Mouse (Mus musculus): ENCODE measurements at regions not wholly inside any gene's neighbourhood (a gene's known extent, or its start where the extent isn't known, plus 50 kb on each side); places are given as distances from the start of the nearest gene placed in this dataset.

DNA sequence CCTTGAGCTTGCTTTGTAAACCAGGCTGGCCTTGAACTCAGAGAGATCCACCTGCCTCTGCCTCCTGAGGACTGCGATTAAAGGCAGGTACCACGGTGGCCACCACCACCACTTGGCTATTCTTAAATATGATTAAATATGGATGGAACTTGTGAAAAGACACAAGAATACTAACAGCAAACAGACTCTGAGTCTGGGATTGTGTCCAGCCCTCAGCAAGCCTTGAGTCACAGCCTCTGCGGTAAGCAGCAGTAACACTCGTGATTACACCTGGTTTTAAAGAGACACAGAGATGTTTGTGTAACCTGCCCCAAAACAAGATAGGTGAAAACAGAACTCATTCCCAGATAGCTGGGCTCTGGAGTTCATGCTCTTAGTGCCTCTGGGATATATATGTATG is 263.4 kb downstream of the Mreg start:
- DNase-seq (ENCODE audit: low spot score in 2 of 2), result no peak

DNA sequence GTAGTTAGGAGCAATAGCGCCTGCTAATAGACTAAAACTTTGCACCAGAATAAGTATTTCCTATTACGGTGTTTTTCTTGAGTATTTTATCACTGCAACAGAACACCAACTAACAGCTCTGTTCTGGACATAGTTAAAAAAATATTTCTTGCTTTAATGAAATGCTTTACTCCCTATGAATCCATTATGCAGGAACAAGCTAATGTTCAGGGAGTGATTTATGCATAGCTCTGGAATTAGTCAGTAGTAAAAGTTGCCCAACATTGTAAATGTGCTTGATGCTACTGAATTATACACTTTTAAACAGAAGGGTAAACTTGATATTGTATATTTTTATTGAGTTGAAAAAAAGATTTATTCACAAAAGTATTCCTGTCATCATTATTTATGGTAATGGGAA is 264.6 kb downstream of the Mreg start:
- DNase-seq (ENCODE audit: low spot score in 2 of 2), result no peak

DNA sequence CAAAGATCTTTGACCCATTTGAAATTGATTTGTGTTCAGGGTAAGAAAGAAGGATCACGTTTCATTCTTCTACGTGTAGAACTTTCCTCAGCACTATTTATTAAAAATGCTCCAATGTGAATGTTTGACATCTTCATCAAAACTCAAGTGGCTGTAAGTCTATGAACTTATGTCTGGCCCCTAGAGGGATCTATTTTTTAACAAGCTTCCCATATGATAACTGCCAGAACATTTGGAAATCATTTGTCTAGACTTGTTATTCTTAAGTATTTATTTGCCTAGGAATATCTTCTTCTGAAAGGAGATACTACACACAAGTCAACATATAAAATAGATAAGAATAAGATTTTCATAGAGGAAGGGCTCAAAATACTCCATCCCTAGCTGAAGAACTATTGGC is 265.2 kb downstream of the Mreg start:
- DNase-seq (ENCODE audit: low spot score in 2 of 2), result no peak

DNA sequence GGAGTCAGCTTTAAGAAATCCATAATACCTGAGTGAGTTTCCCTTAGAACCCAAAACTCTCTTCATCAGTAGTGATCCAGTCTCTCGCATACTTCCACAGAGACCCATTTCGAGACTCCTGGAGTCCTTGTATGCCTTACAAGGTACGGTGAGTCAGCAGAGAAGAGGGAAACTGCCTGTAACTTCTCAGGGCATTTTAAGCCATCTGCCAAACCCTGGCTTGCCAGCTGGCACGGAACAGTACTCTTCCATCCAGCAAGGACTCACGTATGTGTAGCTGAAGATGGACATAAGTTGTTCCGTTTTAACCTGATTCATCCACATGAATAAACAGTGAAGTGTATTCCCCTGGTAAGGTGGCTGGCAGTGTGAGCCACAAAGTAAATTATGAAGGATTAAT is 267.0 kb downstream of the Mreg start:
- DNase-seq (ENCODE audit: low spot score in 2 of 2), result no peak

DNA sequence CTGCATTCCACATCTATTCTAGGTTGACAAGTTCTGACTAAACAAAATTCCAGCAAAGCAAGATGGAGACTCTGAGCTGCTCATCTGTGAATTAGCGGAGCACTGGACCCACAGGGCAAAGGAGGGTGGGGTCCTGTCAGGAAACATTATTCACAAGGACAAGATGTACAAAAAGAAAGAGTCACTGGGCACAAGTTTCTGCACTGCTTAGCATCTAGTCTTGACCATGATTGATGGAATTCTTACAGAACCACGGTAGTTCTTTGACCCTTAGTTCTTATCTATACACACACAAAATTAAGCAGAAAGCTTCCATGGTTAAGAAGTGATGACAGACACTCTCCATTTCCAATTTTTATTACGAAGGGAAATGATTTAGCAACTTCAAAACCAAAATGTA is 267.6 kb downstream of the Mreg start:
- DNase-seq (ENCODE audit: low spot score in 2 of 2), result no peak

DNA sequence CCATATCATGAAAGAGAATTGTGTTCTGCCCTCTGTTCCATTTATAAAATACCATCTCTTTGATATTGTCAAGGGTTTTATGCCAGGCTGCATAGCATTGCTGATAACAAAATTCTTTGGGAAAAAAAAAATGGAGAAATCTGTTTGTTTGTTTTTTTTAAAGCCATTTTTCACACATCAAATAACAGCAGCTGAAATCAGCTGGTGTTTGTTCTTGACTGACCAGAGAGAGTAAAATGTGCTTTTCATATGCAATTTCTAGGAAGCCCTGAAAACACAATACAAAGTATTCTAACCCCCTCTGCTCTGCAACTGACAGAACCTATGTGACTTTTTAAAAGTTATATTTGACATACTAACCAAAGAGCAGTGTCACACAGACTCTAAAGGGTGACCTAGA is 270.0 kb downstream of the Mreg start:
- DNase-seq (ENCODE audit: low spot score in 2 of 2), result no peak

DNA sequence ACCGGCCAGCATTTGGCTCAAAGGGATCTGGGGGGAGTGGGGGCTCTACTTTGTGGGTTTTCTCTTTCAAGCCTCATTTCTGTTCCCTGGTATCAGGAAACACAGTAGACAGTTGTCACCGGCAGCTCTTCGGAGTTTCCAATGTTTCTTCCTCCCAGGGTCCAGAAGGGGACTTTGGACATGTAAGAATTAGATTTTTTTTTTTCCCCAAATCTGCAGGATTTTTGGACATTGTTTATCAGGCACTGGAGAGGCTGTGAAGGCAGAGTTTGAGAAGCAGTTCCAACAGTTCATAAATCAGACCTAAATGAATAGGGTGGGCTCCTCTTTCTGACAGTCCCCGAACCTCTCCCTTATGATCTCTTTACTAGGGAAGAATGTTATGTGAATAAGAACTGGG is 270.4 kb downstream of the Mreg start:
- DNase-seq (ENCODE audit: low spot score in 2 of 2), result no peak

DNA sequence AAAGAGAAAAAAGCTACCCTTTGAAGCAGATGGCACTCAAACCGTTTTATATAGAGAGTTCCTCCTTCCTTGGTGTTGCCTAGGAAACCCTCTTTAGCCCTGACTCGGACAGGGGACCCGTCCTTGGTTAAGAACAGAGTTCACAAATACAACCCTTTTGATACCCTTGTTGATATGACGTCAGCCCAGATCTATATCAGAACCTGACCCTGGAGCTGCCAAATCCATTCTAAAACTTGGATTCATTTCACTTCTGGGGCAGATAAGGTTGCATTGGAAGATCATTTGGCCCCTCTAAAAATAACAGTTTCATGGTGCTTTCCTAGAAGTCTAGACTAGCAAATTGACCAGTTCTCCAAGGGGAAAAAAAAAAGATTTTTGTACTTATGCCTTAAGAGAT is 271.2 kb downstream of the Mreg start:
- DNase-seq (ENCODE audit: low spot score in 2 of 2), result no peak

DNA sequence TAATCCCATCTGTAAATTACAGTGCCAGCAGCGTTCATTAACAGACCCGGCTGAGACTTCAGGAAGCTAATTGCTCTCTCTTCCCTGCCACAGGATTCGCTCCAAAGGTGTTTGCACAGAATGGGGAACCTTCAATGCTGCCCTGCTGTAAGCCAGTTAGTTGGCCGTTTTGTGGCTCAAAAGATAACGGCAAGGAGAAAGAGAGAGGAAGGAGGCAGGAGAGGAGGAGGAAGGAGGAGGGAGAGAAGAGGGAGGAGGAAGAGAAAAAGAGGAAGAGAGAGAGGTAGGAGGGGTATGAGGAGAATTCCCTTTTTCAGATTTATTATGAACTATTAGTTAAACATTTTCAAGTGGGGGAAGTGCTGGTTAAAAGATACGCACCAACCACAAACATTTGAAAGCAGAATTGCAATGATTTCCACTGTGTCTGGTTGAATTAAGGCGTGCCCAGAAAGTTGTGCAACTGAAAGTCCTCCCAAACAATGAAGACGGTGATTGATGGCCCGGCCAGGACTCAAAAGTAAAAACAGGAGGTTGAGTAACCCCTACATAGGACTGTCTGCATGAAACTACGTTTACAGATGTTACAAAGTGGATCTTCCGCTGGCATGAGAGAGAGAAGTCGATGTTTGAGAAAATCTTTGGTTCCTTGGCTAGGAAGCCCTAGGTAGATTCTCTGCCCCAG is 273.6 kb downstream of the Mreg start:
- no peak for DNase-seq (ENCODE audit: low spot score in 2 of 2)

DNA sequence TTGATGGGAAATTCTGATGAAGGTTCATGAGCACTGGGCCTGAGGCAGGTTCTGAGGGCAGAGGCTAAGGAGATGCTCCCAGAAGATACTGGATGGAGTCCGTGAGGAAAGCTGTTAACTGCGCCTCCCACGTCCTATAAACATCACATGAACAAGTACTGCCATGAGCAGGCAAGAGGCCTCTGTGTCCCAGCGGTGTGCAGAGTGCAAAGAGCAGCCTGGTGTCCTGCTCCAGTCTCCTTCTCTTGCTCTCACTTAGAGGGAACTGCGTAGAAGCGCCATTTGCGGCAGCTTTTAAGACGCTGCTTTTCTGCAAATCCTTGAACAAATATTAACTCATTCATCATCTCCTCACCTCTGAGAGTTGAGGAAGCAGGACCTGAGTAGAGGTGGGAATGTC is 274.2 kb downstream of the Mreg start:
- DNase-seq (ENCODE audit: low spot score in 2 of 2), result no peak

DNA sequence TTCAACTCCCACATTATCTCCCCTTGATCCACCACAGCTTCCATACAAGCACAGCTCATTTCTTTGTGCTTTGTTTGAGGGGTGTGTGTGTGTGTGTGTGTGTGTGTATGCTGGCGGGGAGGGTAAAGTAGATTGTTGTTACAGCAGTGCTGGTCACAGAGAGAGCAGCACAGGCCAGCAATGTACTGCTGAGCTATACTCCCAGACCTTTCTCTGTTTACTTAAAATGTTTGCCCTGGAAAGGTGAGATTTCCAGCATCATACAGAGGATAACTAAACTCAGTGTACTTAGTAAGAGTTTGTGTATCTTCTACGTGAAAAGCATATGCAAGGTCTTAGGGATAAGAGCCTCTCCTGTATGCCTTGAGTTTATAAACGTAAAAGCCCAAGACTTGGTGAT is 274.9 kb downstream of the Mreg start:
- DNase-seq (ENCODE audit: low spot score in 2 of 2), result no peak

DNA sequence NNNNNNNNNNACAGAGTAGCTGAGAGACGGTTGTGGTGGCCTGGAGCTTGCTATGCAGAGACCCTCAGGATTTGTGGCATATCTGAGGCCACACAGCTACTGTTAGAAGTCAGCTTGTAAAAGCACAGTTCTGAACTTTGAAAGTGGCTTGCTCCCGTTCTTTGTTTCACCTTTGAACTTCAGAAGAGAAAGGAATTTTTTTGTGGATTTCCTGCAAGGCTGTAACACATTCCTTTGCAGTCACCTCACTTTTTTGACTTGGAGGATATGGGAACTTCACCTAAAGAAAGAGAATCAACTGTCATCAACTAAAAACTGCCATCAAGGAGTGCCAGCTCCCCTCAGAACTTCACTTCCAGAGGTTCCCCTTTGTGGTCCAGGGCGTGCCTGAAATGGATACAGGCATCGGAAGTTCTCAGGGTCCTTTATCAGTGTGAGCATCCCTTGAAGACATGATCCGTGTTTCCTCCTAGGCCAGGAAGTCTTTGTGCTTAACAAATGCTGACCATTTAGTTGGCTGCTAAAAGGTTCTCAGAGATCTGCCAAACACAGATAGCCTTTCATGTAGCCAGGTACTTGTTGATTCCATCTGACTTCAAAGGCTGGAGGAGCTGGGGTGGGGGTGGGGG is 275.5 kb downstream of the Mreg start:
- no peak for DNase-seq (ENCODE audit: low spot score in 2 of 2)

DNA sequence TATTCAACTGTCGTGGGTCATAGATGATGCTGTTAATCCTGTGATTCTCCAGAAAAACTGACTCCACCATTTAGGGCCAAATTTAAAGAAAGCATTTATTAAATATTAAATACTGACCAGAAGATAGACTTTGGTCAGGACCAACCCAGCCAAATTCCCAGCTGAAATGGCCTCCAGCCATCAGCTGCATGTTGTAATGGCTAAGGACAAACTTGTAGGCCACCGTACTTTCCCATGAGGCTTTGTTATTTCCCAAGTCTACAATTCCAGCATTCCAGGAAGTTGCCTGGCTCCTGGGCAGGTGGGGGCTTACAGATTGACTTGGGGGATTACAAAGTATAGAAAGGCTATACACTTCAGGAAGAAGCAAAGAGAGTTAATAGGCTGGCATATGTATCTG is 272.5 kb upstream of the Fn1 start:
- DNase-seq (ENCODE audit: low spot score in 2 of 2), result no peak

DNA sequence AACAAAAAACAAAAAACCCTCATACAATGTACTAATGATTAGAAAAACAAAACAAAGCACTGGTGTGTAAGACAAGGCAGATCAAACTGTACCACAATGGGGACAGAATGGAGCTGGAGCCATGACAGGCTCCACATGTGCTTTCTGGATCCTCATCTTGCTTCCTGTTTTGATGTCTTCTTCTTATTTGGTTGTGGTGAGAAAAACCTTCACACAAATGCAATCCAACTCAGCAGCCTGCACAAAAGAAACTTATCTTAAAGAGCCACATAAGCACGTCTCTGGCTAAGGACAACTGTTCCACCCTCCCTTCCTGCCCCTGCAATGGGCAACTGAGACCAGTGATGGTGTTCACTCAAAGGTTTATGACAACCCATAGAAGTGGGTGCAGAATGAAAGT is 271.9 kb upstream of the Fn1 start:
- no peak for DNase-seq (ENCODE audit: low spot score in 2 of 2)

DNA sequence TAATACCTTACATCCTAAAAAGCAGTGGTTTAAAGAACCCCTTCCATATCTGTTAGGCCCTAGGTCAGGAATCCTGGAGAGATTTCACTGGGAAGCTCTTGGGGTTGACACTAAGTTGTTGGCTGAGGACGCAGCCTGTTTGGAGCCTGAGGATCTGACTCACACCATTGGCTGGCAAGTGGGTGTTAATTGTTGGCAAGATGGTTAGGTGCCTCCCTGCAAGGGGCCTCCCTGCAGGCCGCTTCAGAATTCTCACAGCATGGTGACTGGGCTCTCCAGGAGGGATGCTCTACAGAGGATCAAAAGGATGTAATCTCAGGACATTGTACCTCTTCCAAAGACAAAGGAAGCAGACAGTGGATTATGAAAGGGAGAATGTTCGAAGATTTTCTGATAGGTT is 270.7 kb upstream of the Fn1 start:
- no peak for DNase-seq (ENCODE audit: low spot score in 2 of 2)

DNA sequence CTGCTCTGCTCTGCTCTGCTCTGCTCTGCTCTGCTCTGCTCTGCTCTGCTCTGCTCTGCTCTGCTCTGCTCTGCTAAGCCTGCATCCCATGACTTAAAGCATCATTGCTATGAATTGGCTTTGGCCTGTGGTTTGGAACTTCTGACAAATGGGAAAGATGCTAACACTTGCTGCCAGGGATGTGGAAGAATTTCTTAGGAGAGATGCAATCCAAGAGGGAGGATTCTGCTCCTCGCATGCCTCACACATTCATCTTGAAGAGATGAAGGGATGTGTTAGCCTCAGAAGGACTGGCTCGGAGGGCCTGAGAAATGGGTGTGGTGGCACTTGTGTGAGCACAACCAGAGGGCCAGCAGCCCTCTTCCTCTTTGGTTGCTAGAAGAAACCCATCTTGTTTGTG is 268.5 kb upstream of the Fn1 start:
- no peak for DNase-seq (ENCODE audit: low spot score in 2 of 2)

DNA sequence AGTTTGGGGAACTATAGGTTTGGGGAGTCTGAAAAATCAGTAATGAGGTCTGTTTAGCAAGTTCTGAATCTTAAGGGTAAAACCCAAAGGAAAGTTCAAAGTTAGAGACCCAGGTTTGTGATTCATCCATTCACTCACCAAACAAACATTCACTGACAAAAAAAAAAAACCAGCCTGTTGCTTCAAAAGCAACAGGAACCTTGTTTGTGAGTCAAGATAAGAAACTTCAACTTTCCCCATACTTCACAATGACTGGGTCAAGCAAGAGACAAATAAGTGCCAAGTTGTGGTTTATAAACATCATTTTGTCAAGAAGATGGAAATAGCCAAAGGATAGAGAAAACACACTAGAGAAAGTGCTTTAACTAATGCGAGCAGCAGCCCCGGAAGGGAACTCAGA is 266.9 kb upstream of the Fn1 start:
- no peak for DNase-seq (ENCODE audit: low spot score in 2 of 2)

DNA sequence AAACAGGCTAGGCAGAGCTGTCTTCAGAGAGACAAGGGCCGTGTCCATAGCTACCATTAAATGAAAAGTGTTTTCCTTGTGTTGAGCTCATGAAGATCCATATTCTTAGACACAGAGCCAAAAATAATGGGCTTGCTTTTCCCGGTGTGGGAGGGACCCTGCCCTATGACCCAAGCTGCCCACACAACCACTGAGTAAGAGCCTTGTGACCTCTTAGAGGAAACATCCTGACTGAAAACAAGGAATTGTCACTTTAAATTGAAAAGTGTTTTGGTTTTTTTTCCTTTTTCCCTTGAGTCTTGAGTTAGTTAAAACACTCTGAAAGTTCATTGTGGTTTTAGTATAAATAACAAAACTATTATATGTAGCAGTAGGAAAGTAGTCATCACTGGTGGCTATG is 264.0 kb upstream of the Fn1 start:
- no peak for DNase-seq (ENCODE audit: low spot score in 2 of 2)

DNA sequence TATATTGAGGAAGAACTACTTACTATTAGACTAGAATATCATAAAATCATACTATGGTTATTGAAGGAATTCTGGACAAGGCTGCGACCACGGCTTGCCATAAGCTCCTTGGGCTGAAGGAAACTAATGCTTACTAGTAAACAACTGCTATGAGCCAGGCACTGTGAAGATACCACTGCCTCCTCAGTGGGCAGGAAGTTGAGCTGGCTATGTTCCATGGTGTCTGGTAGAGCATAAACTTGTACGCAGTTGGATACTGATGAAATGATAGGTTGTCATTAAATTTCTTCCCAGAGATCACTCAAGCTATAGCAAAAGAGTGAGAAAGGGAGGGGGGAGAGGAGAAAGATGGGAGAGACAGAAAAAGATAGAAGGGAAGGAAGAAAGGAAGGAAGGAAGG is 261.4 kb upstream of the Fn1 start:
- no peak for DNase-seq (ENCODE audit: low spot score in 2 of 2)

DNA sequence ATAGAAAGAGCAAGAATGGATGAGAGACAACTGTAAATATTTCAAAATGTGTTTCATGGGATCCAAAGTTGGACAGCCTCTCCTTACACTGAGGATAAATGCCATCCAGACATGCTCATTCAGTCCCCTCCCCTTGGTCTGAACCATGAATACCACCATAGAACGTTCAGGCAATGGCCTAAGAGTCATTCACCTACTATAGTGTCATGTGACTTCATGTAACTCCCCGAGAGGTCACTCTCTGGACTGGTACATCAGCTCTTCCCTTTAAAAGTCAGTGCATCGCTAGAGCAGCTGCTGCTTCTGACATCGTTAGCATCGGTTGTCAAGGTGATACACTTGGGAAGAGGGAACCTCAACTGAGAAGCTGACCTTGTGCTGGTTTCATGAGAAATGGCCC is 260.2 kb upstream of the Fn1 start:
- DNase-seq (ENCODE audit: low spot score in 2 of 2), result no peak

DNA sequence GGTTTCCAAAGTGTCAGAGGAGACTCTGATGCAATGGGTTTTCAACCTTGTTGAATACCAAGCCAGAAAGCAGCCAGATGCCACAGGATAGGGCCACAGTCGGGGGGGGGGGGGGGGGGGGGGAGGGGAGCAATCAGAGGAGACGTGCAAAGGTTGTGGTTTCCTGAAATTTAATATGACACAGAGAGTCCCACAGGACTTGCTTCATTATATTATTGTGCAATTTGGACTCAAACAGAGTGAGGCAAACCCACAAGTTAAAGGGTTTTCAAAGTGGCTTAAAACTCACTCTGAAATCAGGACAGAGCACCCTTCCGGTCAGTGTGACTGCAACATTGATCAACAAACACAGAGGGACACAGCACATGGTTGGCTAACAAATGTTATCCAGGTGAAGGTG is 259.4 kb upstream of the Fn1 start:
- no peak for DNase-seq (ENCODE audit: low spot score in 2 of 2)

DNA sequence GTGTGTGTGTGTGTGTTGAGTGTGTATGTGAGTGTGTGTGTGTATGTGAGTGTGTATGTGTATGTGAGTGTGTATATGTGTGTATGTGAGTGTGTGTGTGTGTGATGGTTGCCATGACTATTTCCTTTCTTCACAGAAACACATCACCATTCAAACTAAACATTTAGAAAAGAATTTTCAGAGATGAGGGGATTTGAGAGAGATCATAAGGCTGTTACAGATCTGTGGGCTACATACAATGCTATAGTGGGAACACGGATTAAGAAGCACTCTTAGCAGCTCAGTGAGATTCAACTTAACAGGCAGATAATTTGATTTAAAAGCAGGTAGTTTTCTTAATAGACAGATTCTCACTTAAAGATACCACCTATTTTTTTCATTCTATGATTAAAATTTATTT is 257.1 kb upstream of the Fn1 start:
- DNase-seq (ENCODE audit: low spot score in 2 of 2), result no peak

DNA sequence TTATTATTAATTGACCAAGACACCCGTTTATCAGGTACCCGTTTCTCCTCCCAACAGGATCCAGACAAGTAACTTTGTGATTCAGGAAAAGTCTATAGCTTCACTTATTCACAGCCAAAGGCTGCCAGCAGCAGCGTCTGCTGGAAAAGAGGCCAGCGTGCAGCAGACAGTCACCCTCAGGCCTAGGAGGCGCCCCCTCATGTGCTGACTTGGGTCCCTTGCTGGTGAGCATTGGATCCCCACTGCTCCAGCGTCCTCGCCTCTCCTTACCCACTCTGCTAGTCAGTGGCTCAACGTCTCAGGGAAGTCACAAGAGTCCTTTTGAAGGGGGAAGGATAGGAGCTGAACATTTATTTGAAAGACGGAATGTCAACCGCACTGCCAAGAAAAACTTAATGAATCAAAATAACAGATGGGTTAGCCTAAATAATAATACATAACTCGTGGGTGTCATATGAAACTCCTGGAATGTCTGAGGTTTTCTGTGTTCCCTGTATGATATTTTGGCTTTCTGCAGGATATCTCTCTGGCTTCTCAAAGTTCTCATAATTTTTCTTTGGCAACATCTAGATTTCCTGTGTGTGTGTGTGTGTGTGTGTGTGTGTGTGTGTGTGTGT is 256.6 kb upstream of the Fn1 start:
- no peak for DNase-seq (ENCODE audit: low spot score in 2 of 2)
